Mouse (Mus musculus): ENCODE results near the gene Arhgef3. TPM values are rescaled to one million over a fixed set of nuclear protein-coding genes. Genes with fewer than 3 reads are reported as not detected.

Gene Arhgef3
- polyA plus RNA-seq, 1 experiment from 2014 or later, result 2.2 TPM

DNA sequence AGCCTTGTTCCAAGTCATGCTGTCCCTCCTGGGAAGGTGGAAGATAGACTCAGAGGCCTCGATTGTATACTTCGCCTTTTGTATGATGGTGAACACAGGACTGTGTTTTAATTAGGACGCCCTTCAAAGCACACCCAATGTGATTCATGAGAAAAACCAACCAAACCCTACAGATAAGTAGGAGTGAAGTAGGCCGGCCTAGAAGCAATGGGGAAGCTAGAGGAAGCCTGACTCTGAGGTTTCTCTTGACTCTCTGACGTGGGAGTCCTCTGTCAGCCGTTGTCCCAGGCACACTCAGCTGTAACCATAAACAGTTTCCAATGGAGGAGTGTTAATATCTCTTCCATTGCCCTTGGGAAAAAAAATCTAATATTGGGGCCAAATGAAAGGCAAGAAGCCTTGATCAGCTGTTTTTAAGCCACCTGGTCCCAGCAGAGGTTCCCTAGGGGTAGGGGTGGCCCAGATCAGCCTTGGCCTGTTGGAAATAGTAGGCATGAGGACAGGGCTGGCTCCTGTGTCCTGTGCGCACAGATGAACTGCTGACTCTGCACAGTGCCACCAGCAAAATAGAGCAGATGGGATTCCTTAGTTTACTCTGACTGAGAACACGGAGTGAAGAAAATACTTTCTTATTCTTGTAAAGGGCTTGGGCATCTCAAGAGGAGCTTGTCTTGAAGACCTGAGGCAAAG lies 165.6 kb downstream of the Arhgef3 start:
- ATAC-seq (ENCODE audit: low FRiP score), result no peak
- Histone ChIP-seq H3K4me2 (no peak overlapping the region), H3K4me3 (ENCODE audit: low read depth, low read length) (no peak overlapping the region), H3K27ac (ENCODE audit: low read depth, low read length) (no peak overlapping the region), H3K36me3 (ENCODE audit: control insufficient read depth, insufficient read depth, low read length) (no peaks in the 10 kb centered on the region), H3K9me3 (ENCODE audit: control insufficient read depth, low read length) (no peaks in the 10 kb centered on the region), H3K4me1 (ENCODE audit: control insufficient read depth, insufficient read depth, low read length) (no peaks in the 10 kb centered on the region), H3K27me3 (ENCODE audit: control insufficient read depth, insufficient read depth, low read length) (no peaks in the 10 kb centered on the region), H3K9ac (ENCODE audit: low read length) (no peak overlapping the region)
- WGBS, result 90% methylated on average over 8 of the region's 8 CpGs
- DNase-seq (ENCODE audit: low spot score, missing footprints), result no peak

DNA sequence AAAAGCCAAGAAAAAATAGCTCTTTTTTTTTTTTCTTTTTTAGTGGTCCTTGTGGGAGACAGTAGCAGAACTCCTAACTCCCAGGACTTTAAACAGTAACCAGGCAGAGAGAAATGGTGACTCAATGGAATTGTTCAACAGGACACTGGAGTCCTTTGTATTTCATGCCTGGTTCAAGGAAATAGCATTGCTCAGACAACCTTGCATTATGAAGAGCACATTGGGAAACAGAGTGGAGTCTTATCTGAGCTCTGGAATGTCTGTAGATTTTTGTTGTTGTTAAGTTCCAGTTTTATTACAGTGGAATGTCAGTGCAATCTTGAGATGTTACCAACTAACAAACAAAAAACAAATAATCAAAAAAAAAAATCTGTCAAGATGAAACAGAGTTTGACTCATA lies 169.3 kb downstream of the Arhgef3 start:
- Histone ChIP-seq H3K4me1 (ENCODE audit: control insufficient read depth, insufficient read depth, low read length) (no peaks in the 10 kb centered on the region), H3K9me3 (ENCODE audit: control insufficient read depth, low read length) (no peaks in the 10 kb centered on the region), H3K4me2 (no peak overlapping the region), H3K4me3 (ENCODE audit: low read depth, low read length) (no peak overlapping the region), H3K36me3 (ENCODE audit: control insufficient read depth, insufficient read depth, low read length) (no peaks in the 10 kb centered on the region), H3K9ac (ENCODE audit: low read length) (no peak overlapping the region), H3K27ac (ENCODE audit: low read depth, low read length) (no peak overlapping the region), H3K27me3 (ENCODE audit: control insufficient read depth, insufficient read depth, low read length) (no peaks in the 10 kb centered on the region)
- ATAC-seq (ENCODE audit: low FRiP score), result no peak
- DNase-seq (ENCODE audit: low spot score, missing footprints), result no peak

DNA sequence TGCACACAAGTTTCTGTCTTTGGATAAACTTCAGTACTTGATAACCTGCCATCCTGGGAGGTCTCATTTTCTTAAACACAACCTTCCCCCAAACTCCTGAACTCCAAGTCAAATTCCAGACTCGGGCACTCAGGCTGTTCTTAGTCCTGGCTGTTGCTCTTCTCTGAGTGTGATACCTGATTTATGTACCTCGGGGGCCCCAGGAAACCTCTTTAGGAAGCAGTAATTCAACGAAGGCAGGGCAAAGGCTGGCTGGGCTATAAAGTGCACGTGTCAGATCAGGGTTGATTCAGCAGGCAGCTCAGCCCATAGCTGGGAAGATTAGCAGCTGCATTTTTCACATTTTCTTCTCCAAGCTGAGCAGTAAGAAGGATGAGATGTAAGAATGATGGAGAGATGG lies 171.5 kb downstream of the Arhgef3 start:
- Histone ChIP-seq H3K9me3 (ENCODE audit: control insufficient read depth, low read length) (no peaks in the 10 kb centered on the region), H3K27ac (ENCODE audit: low read depth, low read length) (no peak overlapping the region), H3K27me3 (ENCODE audit: control insufficient read depth, insufficient read depth, low read length) (no peaks in the 10 kb centered on the region), H3K36me3 (ENCODE audit: control insufficient read depth, insufficient read depth, low read length) (no peaks in the 10 kb centered on the region), H3K4me1 (ENCODE audit: control insufficient read depth, insufficient read depth, low read length) (no peaks in the 10 kb centered on the region), H3K4me2 (no peak overlapping the region), H3K9ac (ENCODE audit: low read length) (no peak overlapping the region), H3K4me3 (ENCODE audit: low read depth, low read length) (no peak overlapping the region)
- WGBS, result 69% methylated on average over 4 of the region's 4 CpGs
- DNase-seq (ENCODE audit: low spot score, missing footprints) (peak; percentile 61), ATAC-seq (ENCODE audit: low FRiP score) (no peak)

DNA sequence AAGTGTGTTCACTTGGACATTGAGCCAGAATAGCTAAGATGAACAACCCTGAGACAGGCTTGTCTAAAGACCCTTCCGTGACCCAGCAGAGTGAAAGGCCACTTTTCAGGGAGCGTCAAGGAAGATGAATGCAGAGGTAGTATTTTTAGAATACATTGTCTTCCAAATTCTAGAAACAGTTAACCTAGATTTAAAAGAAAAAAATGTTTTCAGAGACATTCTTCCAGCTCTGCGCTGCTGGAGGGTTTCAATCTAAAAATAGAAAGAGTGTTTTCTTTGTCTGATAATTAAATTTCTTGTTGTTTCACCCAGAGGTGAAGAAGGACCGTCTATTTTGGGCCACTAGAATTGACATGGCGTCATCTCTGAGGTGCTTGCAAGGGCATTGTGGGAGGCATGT lies 174.4 kb downstream of the Arhgef3 start:
- Histone ChIP-seq H3K9ac (ENCODE audit: low read length) (no peak overlapping the region), H3K27ac (ENCODE audit: low read depth, low read length) (no peak overlapping the region), H3K27me3 (ENCODE audit: control insufficient read depth, insufficient read depth, low read length) (no peaks in the 10 kb centered on the region), H3K9me3 (ENCODE audit: control insufficient read depth, low read length) (no peaks in the 10 kb centered on the region), H3K4me1 (ENCODE audit: control insufficient read depth, insufficient read depth, low read length) (no peaks in the 10 kb centered on the region), H3K4me3 (ENCODE audit: low read depth, low read length) (no peak overlapping the region), H3K36me3 (ENCODE audit: control insufficient read depth, insufficient read depth, low read length) (no peaks in the 10 kb centered on the region), H3K4me2 (no peak overlapping the region)
- ATAC-seq (ENCODE audit: low FRiP score), result no peak
- DNase-seq (ENCODE audit: low spot score, missing footprints), result peak; percentile 14
- WGBS, result 88% methylated on average over 5 of the region's 5 CpGs

DNA sequence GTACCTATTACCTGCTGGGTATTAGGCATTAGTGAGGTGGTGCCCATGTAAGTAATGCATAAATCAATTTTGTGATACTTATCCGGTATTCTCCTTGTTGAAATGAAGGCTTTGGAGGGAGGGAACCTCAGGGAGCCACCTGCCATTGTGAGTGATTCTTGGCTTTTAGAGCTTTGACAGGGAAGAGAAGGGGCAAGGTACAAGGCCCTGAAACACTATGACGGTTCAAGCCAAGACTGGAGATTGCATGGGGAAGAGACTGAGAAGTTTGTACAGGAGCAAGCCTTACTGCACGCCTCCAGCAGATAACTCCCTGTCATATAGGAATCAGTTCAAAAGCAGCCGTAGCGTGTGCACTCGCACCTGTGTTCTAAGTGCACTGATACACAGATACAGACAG lies 177.4 kb downstream of the Arhgef3 start:
- Histone ChIP-seq H3K27me3 (ENCODE audit: control insufficient read depth, insufficient read depth, low read length) (no peaks in the 10 kb centered on the region), H3K4me3 (ENCODE audit: low read depth, low read length) (no peak overlapping the region), H3K36me3 (ENCODE audit: control insufficient read depth, insufficient read depth, low read length) (no peaks in the 10 kb centered on the region), H3K4me2 (no peak overlapping the region), H3K4me1 (ENCODE audit: control insufficient read depth, insufficient read depth, low read length) (no peaks in the 10 kb centered on the region), H3K9ac (ENCODE audit: low read length) (no peak overlapping the region), H3K9me3 (ENCODE audit: control insufficient read depth, low read length) (no peaks in the 10 kb centered on the region), H3K27ac (ENCODE audit: low read depth, low read length) (no peak overlapping the region)
- ATAC-seq (ENCODE audit: low FRiP score) (no peak), DNase-seq (ENCODE audit: low spot score, missing footprints) (no peak)
- WGBS, result 83% methylated on average over 6 of the region's 6 CpGs

DNA sequence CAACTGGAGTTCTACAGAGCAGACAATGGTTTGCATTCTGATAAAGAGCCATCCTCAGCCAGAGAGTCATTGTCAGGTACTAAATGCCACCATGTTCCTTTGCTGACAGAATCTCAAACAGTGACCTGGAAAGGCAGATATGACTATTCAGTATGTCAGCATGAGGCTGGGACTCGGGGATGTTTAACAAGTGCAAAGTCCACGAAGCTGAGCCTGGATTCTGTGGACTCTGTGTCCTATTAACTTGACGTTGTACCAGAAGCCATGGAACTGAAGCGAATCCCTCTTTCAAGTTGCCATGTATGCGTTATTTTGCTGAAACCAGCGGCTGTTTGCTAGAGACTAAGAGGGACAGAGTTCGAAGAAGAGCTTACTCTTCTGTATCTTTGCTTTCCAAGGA lies 181.1 kb downstream of the Arhgef3 start:
- Histone ChIP-seq H3K27ac (ENCODE audit: low read depth, low read length) (no peak overlapping the region), H3K4me1 (ENCODE audit: control insufficient read depth, insufficient read depth, low read length) (no peaks in the 10 kb centered on the region), H3K4me3 (ENCODE audit: low read depth, low read length) (no peak overlapping the region), H3K4me2 (no peak overlapping the region), H3K9ac (ENCODE audit: low read length) (no peak overlapping the region), H3K9me3 (ENCODE audit: control insufficient read depth, low read length) (no peaks in the 10 kb centered on the region), H3K36me3 (ENCODE audit: control insufficient read depth, insufficient read depth, low read length) (no peaks in the 10 kb centered on the region), H3K27me3 (ENCODE audit: control insufficient read depth, insufficient read depth, low read length) (no peaks in the 10 kb centered on the region)
- DNase-seq (ENCODE audit: low spot score, missing footprints) (no peak), ATAC-seq (ENCODE audit: low FRiP score) (no peak)
- 89% methylated on average over 7 of the region's 7 CpGs for WGBS

DNA sequence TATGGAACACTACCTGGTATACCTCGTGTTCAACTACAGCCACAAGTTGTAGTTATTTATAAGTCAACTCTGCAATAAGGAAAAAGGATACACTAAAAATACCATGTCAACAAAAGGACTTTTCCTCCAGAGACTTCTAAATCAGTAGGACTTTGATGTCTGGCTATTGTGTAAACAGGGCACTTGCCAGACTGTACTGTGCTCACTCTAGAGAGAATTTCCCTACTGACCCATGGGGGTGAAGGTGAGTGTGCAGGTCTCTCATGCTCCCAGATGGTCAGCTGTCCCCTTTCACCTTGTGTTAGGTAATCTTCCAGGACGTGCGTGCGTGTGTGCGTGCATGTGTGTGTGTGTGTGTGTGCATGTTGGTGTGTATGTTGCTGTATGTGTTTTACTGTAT lies 182.3 kb downstream of the Arhgef3 start:
- no peak for ATAC-seq (ENCODE audit: low FRiP score)
- Histone ChIP-seq H3K27ac (ENCODE audit: low read depth, low read length) (no peak overlapping the region), H3K4me3 (ENCODE audit: low read depth, low read length) (no peak overlapping the region), H3K4me2 (no peak overlapping the region), H3K36me3 (ENCODE audit: control insufficient read depth, insufficient read depth, low read length) (no peaks in the 10 kb centered on the region), H3K9me3 (ENCODE audit: control insufficient read depth, low read length) (no peaks in the 10 kb centered on the region), H3K27me3 (ENCODE audit: control insufficient read depth, insufficient read depth, low read length) (no peaks in the 10 kb centered on the region), H3K9ac (ENCODE audit: low read length) (no peak overlapping the region), H3K4me1 (ENCODE audit: control insufficient read depth, insufficient read depth, low read length) (no peaks in the 10 kb centered on the region)
- 91% methylated on average over 5 of the region's 5 CpGs for WGBS
- no peak for DNase-seq (ENCODE audit: low spot score, missing footprints)

DNA sequence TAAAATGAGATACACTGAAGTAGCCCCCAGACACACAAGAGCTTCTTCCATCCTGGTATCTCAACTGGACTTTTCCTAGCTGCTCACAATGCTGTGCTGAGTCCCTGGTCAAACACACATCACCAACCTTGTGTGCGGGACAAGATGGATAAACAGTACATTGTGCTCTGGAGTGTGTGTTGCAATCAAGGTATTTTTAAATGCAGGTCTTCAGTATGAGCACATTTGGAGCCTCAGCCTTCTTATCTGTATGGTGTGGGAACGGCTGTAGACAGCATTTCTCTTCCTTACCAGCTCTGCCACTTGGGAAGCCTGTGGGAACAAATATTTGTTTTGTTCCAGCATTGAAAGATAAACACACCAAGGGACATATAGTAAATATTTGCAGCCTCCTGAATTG lies 184.2 kb downstream of the Arhgef3 start:
- Histone ChIP-seq H3K9ac (ENCODE audit: low read length) (no peak overlapping the region), H3K36me3 (ENCODE audit: control insufficient read depth, insufficient read depth, low read length) (no peaks in the 10 kb centered on the region), H3K4me1 (ENCODE audit: control insufficient read depth, insufficient read depth, low read length) (no peaks in the 10 kb centered on the region), H3K27me3 (ENCODE audit: control insufficient read depth, insufficient read depth, low read length) (no peaks in the 10 kb centered on the region), H3K9me3 (ENCODE audit: control insufficient read depth, low read length) (no peaks in the 10 kb centered on the region), H3K27ac (ENCODE audit: low read depth, low read length) (no peak overlapping the region), H3K4me3 (ENCODE audit: low read depth, low read length) (no peak overlapping the region), H3K4me2 (no peak overlapping the region)
- DNase-seq (ENCODE audit: low spot score, missing footprints), result no peak
- ATAC-seq (ENCODE audit: low FRiP score), result no peak
- WGBS, result 89% methylated on average over 2 of the region's 2 CpGs

DNA sequence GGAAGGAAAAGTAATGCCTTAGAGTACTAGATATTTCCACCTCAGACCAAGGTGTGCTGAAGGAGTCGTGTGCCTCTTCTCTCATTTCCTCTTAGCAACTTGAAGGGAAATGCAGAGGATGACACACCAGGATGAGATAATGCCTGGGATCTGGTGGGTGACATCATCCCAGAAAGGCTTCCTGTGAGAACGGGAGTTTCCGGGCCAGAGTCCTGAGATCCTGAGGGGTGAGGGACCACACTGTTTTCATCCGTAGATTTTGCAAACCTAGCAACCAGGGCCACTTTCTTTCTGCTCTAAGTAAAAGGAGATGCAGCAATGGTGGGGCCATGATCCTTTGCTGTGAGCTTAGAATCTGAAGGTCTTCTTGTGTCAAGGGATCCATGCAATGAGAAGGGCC lies 185.0 kb downstream of the Arhgef3 start:
- 83% methylated on average over 4 of the region's 4 CpGs for WGBS
- Histone ChIP-seq H3K4me3 (ENCODE audit: low read depth, low read length) (no peak overlapping the region), H3K36me3 (ENCODE audit: control insufficient read depth, insufficient read depth, low read length) (no peaks in the 10 kb centered on the region), H3K9me3 (ENCODE audit: control insufficient read depth, low read length) (no peaks in the 10 kb centered on the region), H3K9ac (ENCODE audit: low read length) (no peak overlapping the region), H3K27ac (ENCODE audit: low read depth, low read length) (no peak overlapping the region), H3K4me1 (ENCODE audit: control insufficient read depth, insufficient read depth, low read length) (no peaks in the 10 kb centered on the region), H3K4me2 (no peak overlapping the region), H3K27me3 (ENCODE audit: control insufficient read depth, insufficient read depth, low read length) (no peaks in the 10 kb centered on the region)
- DNase-seq (ENCODE audit: low spot score, missing footprints) (no peak), ATAC-seq (ENCODE audit: low FRiP score) (no peak)
